Mouse (Mus musculus) frontal cortex, postnatal 14 days (tissue): ENCODE results near the gene Dut.

Source experiments
- DNase-seq, 2 experiments: peaks; one replicate each; pipeline ENCODE4 v3.0.0; 2022; ENCODE audit warnings: low spot score in 2 of 2

The Dut gene

DNA sequence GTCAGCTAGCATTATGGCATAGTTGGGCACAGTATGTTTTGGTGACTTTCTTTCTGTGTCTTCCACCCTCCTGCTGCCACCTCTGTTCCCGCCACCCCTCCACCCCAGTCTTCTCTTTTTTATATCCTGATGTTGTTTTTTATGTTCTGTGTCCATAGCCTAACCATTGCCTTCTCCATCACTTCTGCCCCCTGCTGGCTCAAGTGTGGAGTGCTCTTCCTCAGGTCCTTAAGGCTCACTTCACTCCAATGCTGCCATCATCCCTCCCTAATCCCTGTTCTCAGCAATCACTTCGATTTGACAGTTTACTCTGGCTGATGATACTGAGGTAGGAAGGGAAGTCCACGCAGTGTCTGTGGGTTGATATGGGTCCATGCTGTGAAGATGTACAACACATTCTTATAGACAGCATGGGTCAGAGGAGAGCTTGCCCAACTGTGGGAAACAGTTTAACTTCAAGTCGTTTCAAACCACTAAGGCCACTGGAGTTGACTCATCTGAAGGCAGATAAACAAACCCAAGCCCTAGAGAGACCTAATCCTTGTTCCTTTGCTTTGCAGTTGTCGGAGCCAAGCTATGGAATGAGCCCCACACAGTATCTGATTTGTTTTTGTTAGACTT, 56.9 kb downstream of the Dut start:
- no peak for DNase-seq

DNA sequence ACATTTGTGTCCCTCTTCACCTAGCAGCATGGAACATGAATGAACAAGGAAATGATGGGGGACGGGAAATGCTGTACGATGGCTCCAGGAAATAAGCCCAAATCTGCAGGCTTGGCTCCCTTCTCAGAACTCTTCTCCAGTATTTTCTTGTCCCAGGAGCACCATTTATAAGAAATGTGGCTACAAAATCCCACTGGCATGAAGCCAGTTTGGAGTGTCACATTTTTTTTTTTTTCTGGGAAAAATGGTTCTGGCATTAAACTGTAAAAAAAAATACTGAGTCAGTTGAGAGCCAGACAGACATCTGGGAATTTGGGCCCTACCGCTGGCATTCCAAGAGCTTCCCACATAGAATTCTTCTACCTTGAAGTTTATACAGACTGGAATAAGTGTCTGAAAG, 57.8 kb downstream of the Dut start:
- no peak for DNase-seq

DNA sequence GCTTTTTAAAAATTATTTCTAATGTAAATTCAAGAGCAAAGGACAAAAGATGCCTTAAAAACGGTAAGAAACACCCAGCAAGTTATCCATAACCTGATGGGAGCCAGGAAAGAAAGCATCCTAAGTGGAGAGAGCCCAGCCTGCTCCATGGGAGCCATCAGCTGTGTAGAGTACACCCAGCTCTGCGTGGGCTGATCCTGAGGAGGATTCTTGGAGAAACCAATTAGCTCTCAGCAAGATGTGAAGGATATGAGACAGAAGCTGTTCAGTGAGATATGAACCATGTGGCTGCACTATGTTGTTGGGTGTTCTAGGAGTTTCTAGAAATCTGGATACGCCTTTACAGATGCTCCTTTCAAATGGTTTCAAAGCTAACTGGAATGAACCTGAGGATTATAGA, 58.7 kb downstream of the Dut start:
- DNase-seq: no peak
